Mouse (Mus musculus) limb, embryonic 14.5 days (tissue): ENCODE measurements around the gene Spata3. TPM values are rescaled to one million over a fixed set of nuclear protein-coding genes. Genes with fewer than 3 reads are reported as not detected.

ENCODE experiments used
- ATAC-seq: fragments of 200-750 bp; cut with Nextera tagmentation; 2 replicates; pipeline ENCODE4 v1.8.0; 2017; ENCODE audit warnings: low read depth, moderate number of reproducible peaks, moderate TSS enrichment; ENCODE audit not compliant: low FRiP score
- DNase-seq: peaks from one replicate; pipeline ENCODE4 v3.0.0-alpha.2; 2015; ENCODE audit warnings: low spot score
- H3K27ac ChIP-seq: fragments of 300-500 bp; sonication (generic); replicated peaks from 2 replicates; pipeline ENCODE4 v1.5.1; 2014; ENCODE audit warnings: low read depth, mild to moderate bottlenecking, low read length, moderate library complexity, mixed read lengths
- H3K27me3 ChIP-seq: fragments of 300-500 bp; sonication (generic); 2 replicates; pipeline ENCODE4 v1.6.1; 2014; ENCODE audit warnings: low read length, mixed read lengths; ENCODE audit not compliant: control insufficient read depth, insufficient read depth
- H3K36me3 ChIP-seq: fragments of 300-500 bp; sonication (generic); 2 replicates; pipeline ENCODE4 v1.6.1; 2014; ENCODE audit warnings: mild to moderate bottlenecking, low read length, moderate library complexity, mixed read lengths; ENCODE audit not compliant: control insufficient read depth, insufficient read depth
- H3K4me1 ChIP-seq: fragments of 300-500 bp; sonication (generic); 2 replicates; pipeline ENCODE4 v1.6.1; 2014; ENCODE audit warnings: antibody characterized with exemption, low read length, mixed read lengths; ENCODE audit not compliant: control insufficient read depth, insufficient read depth
- H3K4me2 ChIP-seq: fragments of 300-500 bp; sonication (generic); replicated peaks from 2 replicates; pipeline ENCODE4 v1.6.1; 2014; ENCODE audit warnings: low read depth, mild to moderate bottlenecking, low read length, moderate library complexity; ENCODE audit not compliant: severe bottlenecking
- H3K4me3 ChIP-seq: fragments of 300-500 bp; sonication (generic); replicated peaks from 2 replicates; pipeline ENCODE4 v1.5.1; 2014; ENCODE audit warnings: low read length
- H3K9ac ChIP-seq: fragments of 300-500 bp; sonication (generic); 2 replicates; pipeline ENCODE4 v1.6.1; 2014; ENCODE audit warnings: mild to moderate bottlenecking, low read depth, low read length, moderate library complexity; ENCODE audit not compliant: severe bottlenecking
- H3K9me3 ChIP-seq: fragments of 300-500 bp; sonication (generic); 2 replicates; pipeline ENCODE4 v1.6.1; 2016; ENCODE audit warnings: low read length; ENCODE audit not compliant: control insufficient read depth
- POLR2A ChIP-seq: fragments of 200-500 bp; IDR thresholded peaks from 2 replicates; pipeline ENCODE4 v1.8.0; 2012; ENCODE audit warnings: inconsistent platforms, mild to moderate bottlenecking, moderate library complexity, borderline replicate concordance; ENCODE audit not compliant: insufficient read depth, insufficient read length; ENCODE audit errors: extremely low read depth
- WGBS: fragments of 180-500 bp; shearing (Covaris S2); extraction: QIAGEN DNeasy Blood & Tissue Kit; methylation state at CpG from one replicate; pipeline ENCODE4 v1.1.7; 2014; 5-methylcytosine and 5-hydroxymethylcytosine counted together
- polyA plus RNA-seq, 2 experiments: library from polyadenylated mRNA; depleted of rRNA in 1 of 2; stranded (reverse) in 1 of 2; unstranded in 1 of 2; fragments of >200 nt; fragmentation: Nextera tagmentation in 1 of 2; extraction: Ambion mirVana in 1 of 2; gene quantifications; 2 replicates each; pipeline versions ENCODE4 v1.2.1 to v1.2.3; 2012 to 2014

Spata3 gene
- polyA plus RNA-seq (2012; rRNA removed) (not detected in 2 replicates), polyA plus RNA-seq (2014; fragmentation: Nextera tagmentation; extraction: Ambion mirVana) (not detected in 2 replicates)

GRCm38 (mm10) chr1:86016516-86016915 lies at the start of gene Spata3:
TSS of gene Spata3 (plus strand) at chr1:86016816.
- no peaks in the 10 kb centered on the region for H3K36me3 ChIP-seq
- H3K9ac ChIP-seq = no peak within 1 kb of the TSS
- no peak for ATAC-seq
- H3K4me1 ChIP-seq = no peaks in the 10 kb centered on the region
- no peaks in the 10 kb centered on the region; the same call in 1 of the 2 replicates for H3K9me3 ChIP-seq
- H3K4me3 ChIP-seq = no peak within 1 kb of the TSS
- DNase-seq = no peak
- no peak for TF ChIP-seq POLR2A
- peaks cover 18% of the 10 kb centered on the region for H3K27me3 ChIP-seq
- no peak within 1 kb of the TSS for H3K27ac ChIP-seq
- no peak within 1 kb of the TSS for H3K4me2 ChIP-seq
- WGBS = 84% methylated on average over 8 of the region's 8 CpGs

- no peaks in the 10 kb centered on the region for H3K36me3 ChIP-seq
- peak; percentile 23; the same call in 1 of the 2 replicates for ATAC-seq
- H3K27ac ChIP-seq = no peak overlapping the region; the same call in 1 of the 2 replicates
- no peaks in the 10 kb centered on the region for H3K9me3 ChIP-seq
- no peak overlapping the region for H3K4me2 ChIP-seq
- TF ChIP-seq POLR2A = no peak
- peaks cover 9% of the 10 kb centered on the region for H3K4me1 ChIP-seq
- no peaks in the 10 kb centered on the region for H3K27me3 ChIP-seq
- DNase-seq = no peak
- H3K9ac ChIP-seq = no peak overlapping the region
- WGBS = 73% methylated on average over 1 of the region's 1 CpGs
- H3K4me3 ChIP-seq = no peak overlapping the region
These were observed 47.5 kb upstream of the Spata3 start for GRCm38 (mm10) chr1:85969081-85969480.

DNA sequence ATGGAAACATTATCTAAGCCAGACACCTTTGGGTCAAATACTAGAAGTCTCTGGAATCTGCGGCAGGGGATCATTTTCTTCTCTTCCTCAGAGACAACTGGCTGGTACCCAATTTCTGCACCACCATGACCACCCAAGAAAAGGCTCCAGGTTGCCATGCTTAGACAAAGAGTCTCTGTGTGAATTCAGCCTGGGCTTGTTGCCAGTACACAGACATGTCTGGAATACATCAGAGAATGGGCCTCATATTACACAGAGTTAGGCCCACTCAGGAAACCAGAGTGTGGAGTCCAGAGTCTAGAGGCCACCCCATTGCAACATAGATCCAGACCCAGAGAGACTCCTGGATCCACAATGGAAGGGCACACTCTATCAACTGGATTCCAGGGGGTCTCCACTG lies 47.1 kb upstream of the Spata3 start:
- no peaks in the 10 kb centered on the region for H3K36me3 ChIP-seq
- H3K27ac ChIP-seq = no peak overlapping the region; the same call in 1 of the 2 replicates
- no peak overlapping the region for H3K4me2 ChIP-seq
- peaks cover 9% of the 10 kb centered on the region for H3K4me1 ChIP-seq
- H3K27me3 ChIP-seq = no peaks in the 10 kb centered on the region
- ATAC-seq = peak; percentile 53; the same call in 1 of the 2 replicates
- no peaks in the 10 kb centered on the region for H3K9me3 ChIP-seq
- TF ChIP-seq POLR2A = no peak
- DNase-seq = peak; percentile 51
- H3K9ac ChIP-seq = no peak overlapping the region
- 50% methylated on average over 1 of the region's 1 CpGs for WGBS
- no peak overlapping the region for H3K4me3 ChIP-seq

DNA sequence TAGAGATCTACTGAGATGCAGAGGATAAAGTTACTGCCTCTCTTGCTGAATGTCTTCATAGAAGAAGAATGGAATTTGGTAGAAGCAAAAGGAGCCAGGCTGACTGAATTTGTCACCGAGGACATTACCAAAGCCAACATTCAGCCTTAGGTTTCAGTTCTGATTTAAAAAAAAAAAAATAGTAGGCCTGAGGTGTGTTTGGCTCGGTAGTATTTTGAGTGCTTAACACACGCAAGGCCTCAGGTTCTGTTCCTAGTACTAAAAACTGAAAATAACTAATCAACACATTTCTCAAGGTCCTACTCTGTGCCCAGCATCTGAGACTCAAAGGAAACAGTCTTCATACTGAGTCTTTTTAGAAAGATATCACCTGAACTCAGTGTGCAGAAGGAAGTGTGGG lies 45.5 kb upstream of the Spata3 start:
- no peak overlapping the region for H3K4me3 ChIP-seq
- no peaks in the 10 kb centered on the region for H3K27me3 ChIP-seq
- no peak overlapping the region for H3K27ac ChIP-seq
- ATAC-seq (no peak), DNase-seq (no peak)
- H3K9ac ChIP-seq = no peak overlapping the region
- H3K9me3 ChIP-seq = no peaks in the 10 kb centered on the region
- TF ChIP-seq POLR2A = no peak
- no peak overlapping the region for H3K4me2 ChIP-seq
- H3K4me1 ChIP-seq = peaks cover 9% of the 10 kb centered on the region
- 89% methylated on average over 3 of the region's 3 CpGs for WGBS
- H3K36me3 ChIP-seq = no peaks in the 10 kb centered on the region

DNA sequence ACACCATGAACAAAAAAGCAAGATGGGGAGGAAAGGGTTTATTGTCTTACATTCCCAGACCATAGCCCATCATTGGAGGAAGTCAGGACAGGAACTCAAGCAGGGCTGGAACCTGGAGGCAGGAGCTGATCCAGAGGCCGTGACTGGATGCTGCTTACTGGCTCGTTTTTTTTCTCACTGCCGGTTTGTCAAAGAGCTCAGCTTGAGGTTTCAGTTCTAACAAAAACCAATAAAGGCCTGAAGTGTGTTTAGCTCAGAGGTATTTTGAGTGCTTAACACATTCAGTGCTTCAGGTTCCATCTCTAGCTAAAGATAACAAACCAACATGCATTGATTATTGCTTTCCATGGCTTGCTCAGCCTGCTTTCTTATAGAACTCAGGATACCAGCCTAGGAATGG lies 44.3 kb upstream of the Spata3 start:
- no peak for ATAC-seq
- Histone ChIP-seq H3K4me3 (no peak overlapping the region), H3K9me3 (no peaks in the 10 kb centered on the region), H3K4me2 (no peak overlapping the region), H3K4me1 (peaks cover 9% of the 10 kb centered on the region), H3K9ac (no peak overlapping the region), H3K27ac (no peak overlapping the region), H3K27me3 (no peaks in the 10 kb centered on the region), H3K36me3 (no peaks in the 10 kb centered on the region)
- WGBS = 38% methylated on average over 3 of the region's 3 CpGs
- no peak for DNase-seq
- no peak for TF ChIP-seq POLR2A

GRCm38 (mm10) chr1:85973468-85973877 lies 43.1 kb upstream of the Spata3 start:
- 83% methylated on average over 2 of the region's 2 CpGs for WGBS
- DNase-seq = no peak
- peaks cover 9% of the 10 kb centered on the region for H3K4me1 ChIP-seq
- ATAC-seq = no peak
- no peaks in the 10 kb centered on the region for H3K9me3 ChIP-seq
- no peak overlapping the region for H3K4me3 ChIP-seq
- H3K9ac ChIP-seq = no peak overlapping the region
- TF ChIP-seq POLR2A = no peak
- H3K27me3 ChIP-seq = no peaks in the 10 kb centered on the region
- no peak overlapping the region for H3K4me2 ChIP-seq
- no peak overlapping the region for H3K27ac ChIP-seq
- no peaks in the 10 kb centered on the region for H3K36me3 ChIP-seq
